Mouse (Mus musculus) MEL (cell line): ENCODE measurements around the gene Rab37. TPM values are rescaled to one million over a fixed set of nuclear protein-coding genes. Genes with fewer than 3 reads are reported as not detected.

Source experiments
- DNase-seq: peaks from one replicate; pipeline ENCODE4 v3.0.0; 2011; ENCODE audit warnings: low read depth, low spot score
- H3K27ac ChIP-seq: 2 replicates; pipeline ENCODE4 v1.5.1; 2012; ENCODE audit warnings: low read depth, mild to moderate bottlenecking, control low read depth, low read length, moderate library complexity; ENCODE audit not compliant: control insufficient read depth
- H3K27me3 ChIP-seq, 2 experiments: fragments of 150-350 bp in 1 of 2; sonication (generic) in 1 of 2; 2 replicates each; pipeline ENCODE4 v1.6.1; 2012; ENCODE audit warnings: low read length in 2 of 2, mild to moderate bottlenecking in 2 of 2, improper control_type of control experiment in 1 of 2, moderate library complexity in 1 of 2; ENCODE audit not compliant: insufficient read depth in 2 of 2, control insufficient read depth in 1 of 2
- H3K36me3 ChIP-seq, 2 experiments: 2 replicates each; pipeline ENCODE4 v1.6.1; 2012 to 2014; ENCODE audit warnings: low read length in 2 of 2, improper control_type of control experiment in 1 of 2, inconsistent platforms in 1 of 2, mild to moderate bottlenecking in 1 of 2; ENCODE audit not compliant: insufficient read depth in 2 of 2, control insufficient read depth in 1 of 2
- H3K4me1 ChIP-seq, 2 experiments: fragments of 150-350 bp in 1 of 2; sonication (generic) in 1 of 2; 2 replicates each; pipeline ENCODE4 v1.6.1; 2012; ENCODE audit warnings: low read length in 2 of 2, improper control_type of control experiment in 1 of 2, mild to moderate bottlenecking in 1 of 2; ENCODE audit not compliant: insufficient read depth in 2 of 2, control insufficient read depth in 1 of 2
- H3K4me3 ChIP-seq, 2 experiments: fragments of 150-350 bp in 1 of 2; sonication (generic) in 1 of 2; 2 replicates each; pipeline ENCODE4 v1.5.1; 2012; ENCODE audit warnings: low read depth in 2 of 2, low read length in 2 of 2, mild to moderate bottlenecking in 2 of 2, moderate library complexity in 2 of 2, control low read depth in 1 of 2, improper control_type of control experiment in 1 of 2; ENCODE audit not compliant: control insufficient read depth in 1 of 2, insufficient read depth in 1 of 2
- H3K79me2 ChIP-seq: 2 replicates; pipeline ENCODE4 v1.6.1; 2012; ENCODE audit warnings: mild to moderate bottlenecking, low read length, moderate library complexity; ENCODE audit not compliant: control insufficient read depth, poor library complexity, insufficient read depth
- H3K9ac ChIP-seq: 2 replicates; pipeline ENCODE4 v1.6.1; 2012; ENCODE audit warnings: low read depth, mild to moderate bottlenecking, control low read depth, low read length, moderate library complexity; ENCODE audit not compliant: control insufficient read depth, poor library complexity, severe bottlenecking
- H3K9me3 ChIP-seq: fragments of 150-350 bp; sonication (generic); replicated peaks from 2 replicates; pipeline ENCODE4 v1.6.1; 2012; ENCODE audit warnings: mild to moderate bottlenecking, low read length, improper control_type of control experiment, moderate library complexity; ENCODE audit not compliant: insufficient read depth
- BHLHE40 ChIP-seq: IDR thresholded peaks from 2 replicates; pipeline ENCODE4 v1.6.1; 2012; ENCODE audit warnings: low read depth, mild to moderate bottlenecking, inconsistent platforms, low read length, improper control_type of control experiment, borderline replicate concordance
- CHD2 ChIP-seq: IDR thresholded peaks from 2 replicates; pipeline ENCODE4 v1.6.1; 2011; ENCODE audit warnings: low read length, improper control_type of control experiment
- CTCF ChIP-seq, 3 experiments: IDR thresholded peaks in 2 of 3; conservative IDR thresholded peaks in 1 of 3; 2 replicates each; pipeline ENCODE4 v1.5.1; 2011 to 2012; ENCODE audit warnings: low read length in 3 of 3, low read depth in 2 of 3, mild to moderate bottlenecking in 2 of 3, improper control_type of control experiment in 1 of 3, inconsistent platforms in 1 of 3, mixed read lengths in 1 of 3, moderate library complexity in 1 of 3; ENCODE audit not compliant: control insufficient read depth in 1 of 3, insufficient read depth in 1 of 3, poor library complexity in 1 of 3, severe bottlenecking in 1 of 3
- E2F4 ChIP-seq: IDR thresholded peaks from 2 replicates; pipeline ENCODE4 v1.6.1; 2011; ENCODE audit warnings: low read depth, low read length, improper control_type of control experiment, borderline replicate concordance
- ELF1 ChIP-seq: IDR thresholded peaks from 2 replicates; pipeline ENCODE4 v1.6.1; 2014; ENCODE audit warnings: low read depth, mild to moderate bottlenecking, inconsistent platforms, low read length, improper control_type of control experiment, moderate library complexity
- EP300 ChIP-seq, 2 experiments: IDR thresholded peaks; 2 replicates each; pipeline ENCODE4 v1.6.1; 2011; ENCODE audit warnings: improper control_type of control experiment in 2 of 2, low read length in 2 of 2, low read depth in 1 of 2, mild to moderate bottlenecking in 1 of 2
- ETS1 ChIP-seq: IDR thresholded peaks from 2 replicates; pipeline ENCODE4 v1.6.1; 2012; ENCODE audit warnings: low read depth, mild to moderate bottlenecking, inconsistent platforms, low read length, improper control_type of control experiment, moderate library complexity
- GABPA ChIP-seq: IDR thresholded peaks from 2 replicates; pipeline ENCODE4 v1.6.1; 2012; ENCODE audit warnings: low read depth, mild to moderate bottlenecking, inconsistent platforms, low read length, improper control_type of control experiment, moderate library complexity
- HCFC1 ChIP-seq: IDR thresholded peaks from 2 replicates; pipeline ENCODE4 v1.6.1; 2012; ENCODE audit warnings: low read depth, mild to moderate bottlenecking, inconsistent platforms, low read length, improper control_type of control experiment, moderate library complexity
- JUND ChIP-seq: IDR thresholded peaks from 2 replicates; pipeline ENCODE4 v1.6.1; 2011; ENCODE audit warnings: low read depth, mild to moderate bottlenecking, improper control_type of control experiment, low read length
- KAT2A ChIP-seq: conservative IDR thresholded peaks from 2 replicates; pipeline ENCODE4 v1.6.1; 2012; ENCODE audit warnings: low read depth, low read length, improper control_type of control experiment, inconsistent platforms
- MAFK ChIP-seq: IDR thresholded peaks from 2 replicates; pipeline ENCODE4 v1.6.1; 2011; ENCODE audit warnings: low read depth, mild to moderate bottlenecking, low read length, improper control_type of control experiment, borderline replicate concordance
- MAX ChIP-seq: IDR thresholded peaks from 2 replicates; pipeline ENCODE4 v1.6.1; 2011; ENCODE audit warnings: low read length, improper control_type of control experiment
- MAZ ChIP-seq: IDR thresholded peaks from 2 replicates; pipeline ENCODE4 v1.6.1; 2012; ENCODE audit warnings: low read depth, mild to moderate bottlenecking, inconsistent platforms, low read length, improper control_type of control experiment
- MEF2A ChIP-seq: IDR thresholded peaks from 2 replicates; pipeline ENCODE4 v1.6.1; 2014; ENCODE audit warnings: low read depth, mild to moderate bottlenecking, inconsistent platforms, low read length, improper control_type of control experiment; ENCODE audit not compliant: poor library complexity, insufficient replicate concordance, severe bottlenecking; ENCODE audit errors: extremely low read depth
- MXI1 ChIP-seq: IDR thresholded peaks from 2 replicates; pipeline ENCODE4 v1.6.1; 2011; ENCODE audit warnings: mild to moderate bottlenecking, low read depth, low read length, improper control_type of control experiment
- MYB ChIP-seq: IDR thresholded peaks from 2 replicates; pipeline ENCODE4 v1.6.1; 2011; ENCODE audit warnings: mild to moderate bottlenecking, low read depth, low read length, improper control_type of control experiment
- NELFE ChIP-seq: IDR thresholded peaks from 2 replicates; pipeline ENCODE4 v1.6.1; 2011; ENCODE audit warnings: low read depth, low read length, improper control_type of control experiment
- NRF1 ChIP-seq: IDR thresholded peaks from 2 replicates; pipeline ENCODE4 v1.6.1; 2014; ENCODE audit warnings: low read depth, mild to moderate bottlenecking, inconsistent platforms, low read length, improper control_type of control experiment, moderate library complexity; ENCODE audit not compliant: poor library complexity, insufficient read depth, severe bottlenecking
- POLR2A ChIP-seq, 2 experiments: IDR thresholded peaks; 2 replicates each; pipeline ENCODE4 v1.6.1; 2011 to 2012; ENCODE audit warnings: low read length in 2 of 2, mild to moderate bottlenecking in 2 of 2, control low read depth in 1 of 2, improper control_type of control experiment in 1 of 2, low read depth in 1 of 2, moderate library complexity in 1 of 2; ENCODE audit not compliant: control insufficient read depth in 1 of 2, insufficient read depth in 1 of 2, poor library complexity in 1 of 2
- POLR2AphosphoS2 ChIP-seq: IDR thresholded peaks from 2 replicates; pipeline ENCODE4 v1.6.1; 2011; ENCODE audit warnings: low read length, improper control_type of control experiment
- POLR2AphosphoS5 ChIP-seq: IDR thresholded peaks from 2 replicates; pipeline ENCODE4 v1.6.1; 2012; ENCODE audit warnings: low read depth, borderline replicate concordance, mild to moderate bottlenecking, inconsistent platforms, low read length, moderate library complexity, mixed read lengths
- RAD21 ChIP-seq: IDR thresholded peaks from 2 replicates; pipeline ENCODE4 v1.6.1; 2011; ENCODE audit warnings: mild to moderate bottlenecking, low read depth, low read length, improper control_type of control experiment
- RCOR1 ChIP-seq: IDR thresholded peaks from 2 replicates; pipeline ENCODE4 v1.6.1; 2012; ENCODE audit warnings: low read depth, mild to moderate bottlenecking, inconsistent platforms, low read length, improper control_type of control experiment
- SIN3A ChIP-seq: IDR thresholded peaks from 2 replicates; pipeline ENCODE4 v1.6.1; 2012; ENCODE audit warnings: low read length, improper control_type of control experiment, inconsistent platforms
- SMC3 ChIP-seq: IDR thresholded peaks from 2 replicates; pipeline ENCODE4 v1.6.1; 2011; ENCODE audit warnings: low read depth, low read length, improper control_type of control experiment
- TAL1 ChIP-seq: IDR thresholded peaks from 2 replicates; pipeline ENCODE4 v1.6.1; 2012; ENCODE audit warnings: mild to moderate bottlenecking, inconsistent platforms, low read length, moderate library complexity, mixed read lengths
- TBP ChIP-seq: IDR thresholded peaks from 2 replicates; pipeline ENCODE4 v1.8.0; 2011; ENCODE audit warnings: low read depth, low read length, improper control_type of control experiment
- TCF12 ChIP-seq: IDR thresholded peaks from 2 replicates; pipeline ENCODE4 v1.6.1; 2014; ENCODE audit warnings: low read depth, mild to moderate bottlenecking, inconsistent platforms, low read length, improper control_type of control experiment, moderate library complexity
- UBTF ChIP-seq: IDR thresholded peaks from 2 replicates; pipeline ENCODE4 v1.6.1; 2012; ENCODE audit warnings: low read depth, mild to moderate bottlenecking, inconsistent platforms, low read length, improper control_type of control experiment, moderate library complexity, borderline replicate concordance; ENCODE audit not compliant: insufficient read depth
- USF1 ChIP-seq: IDR thresholded peaks from 2 replicates; pipeline ENCODE4 v1.6.1; 2014; ENCODE audit warnings: low read depth, mild to moderate bottlenecking, inconsistent platforms, low read length, improper control_type of control experiment, moderate library complexity
- ZC3H11A ChIP-seq: IDR thresholded peaks from 2 replicates; pipeline ENCODE4 v1.6.1; 2012; ENCODE audit warnings: low read depth, mild to moderate bottlenecking, inconsistent platforms, low read length, improper control_type of control experiment
- ZKSCAN1 ChIP-seq: IDR thresholded peaks from 2 replicates; pipeline ENCODE4 v1.6.1; 2012; ENCODE audit warnings: low read depth, mild to moderate bottlenecking, inconsistent platforms, low read length, improper control_type of control experiment, moderate library complexity
- ZMIZ1 ChIP-seq: IDR thresholded peaks from 2 replicates; pipeline ENCODE4 v1.6.1; 2012; ENCODE audit warnings: low read depth, mild to moderate bottlenecking, inconsistent platforms, low read length, improper control_type of control experiment, moderate library complexity
- ZNF384 ChIP-seq: IDR thresholded peaks from 2 replicates; pipeline ENCODE4 v1.6.1; 2012; ENCODE audit warnings: low read depth, mild to moderate bottlenecking, inconsistent platforms, low read length, improper control_type of control experiment
- polyA plus RNA-seq, 2 experiments: library from polyadenylated mRNA; stranded (reverse) in 1 of 2; unstranded in 1 of 2; fragments of >175 nt in 1 of 2; fragments of >200 nt in 1 of 2; gene quantifications; 2 replicates each; pipeline versions ENCODE4 v1.2.1 to v1.2.4; 2012; ENCODE audit warnings: low replicate concordance in 2 of 2, low read depth in 1 of 2; ENCODE audit not compliant: insufficient read length in 2 of 2, insufficient read depth in 1 of 2, missing spikeins in 1 of 2
- total RNA-seq: library from RNA; depleted of rRNA; stranded (reverse); fragments of 300-350 nt; gene quantifications from 2 replicates; pipeline ENCODE4 v1.2.3, GENCODE M21; 2012

Rab37 gene
- total and polyA plus RNA-seq, 3 experiments: 14.6 to 20.6 TPM; not detected in 1

DNA sequence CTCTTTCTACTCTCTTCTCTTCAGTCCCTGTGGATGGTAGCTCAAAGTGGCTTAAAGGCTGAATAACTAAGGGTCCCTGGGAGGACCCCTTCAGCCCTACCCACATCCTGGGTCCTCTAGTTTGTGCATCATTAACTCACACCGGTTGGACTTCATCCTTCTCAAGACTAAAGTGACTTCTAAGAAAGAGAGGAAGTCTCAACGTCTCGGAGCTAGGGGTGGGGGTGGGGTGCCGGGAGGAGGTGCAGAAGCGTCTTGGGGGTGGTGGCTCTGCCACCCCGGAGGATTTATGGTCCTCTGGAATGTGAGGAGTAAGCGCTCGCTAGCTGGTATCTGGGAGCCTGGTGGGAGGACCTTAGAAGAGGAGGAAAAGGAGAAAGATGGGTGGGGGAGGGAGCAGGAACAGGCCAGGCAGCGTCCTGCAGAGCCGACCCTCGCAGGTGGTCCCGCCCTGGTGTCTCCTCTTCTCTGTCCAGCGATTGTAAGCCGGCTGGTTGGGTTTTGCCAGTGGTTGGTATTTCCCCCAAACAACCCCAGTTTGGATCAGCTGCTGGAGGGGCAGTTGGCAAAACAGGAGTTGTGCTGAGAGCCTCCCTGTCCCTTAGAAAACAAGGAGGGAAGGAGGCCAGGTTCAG is 73.2 kb downstream of the Rab37 start:
- peaks cover 0 to 32% of the 10 kb centered on the region in 2 experiments for H3K4me1 ChIP-seq
- no peaks in the 10 kb centered on the region for H3K9me3 ChIP-seq
- peak overlapping the region; percentile 82 to 94 for H3K4me3 ChIP-seq
- H3K36me3 ChIP-seq: peaks cover 3 to 16% of the 10 kb centered on the region in 2 experiments
- peaks cover 40% of the 10 kb centered on the region for H3K79me2 ChIP-seq
- peak overlapping the region; percentile 1; the same call in 1 of the 2 replicates for H3K27ac ChIP-seq
- peak overlapping the region; percentile 90 for H3K9ac ChIP-seq
- peak; percentile 84 for DNase-seq
- no peaks in the 10 kb centered on the region for H3K27me3 ChIP-seq
- TF ChIP-seq TBP (peak; percentile 67; the same call in 1 of the 2 replicates), MXI1 (peak; percentile 26; the same call in 1 of the 2 replicates), MAZ (peak; percentile 88), MYB (no peak), ZNF384 (no peak), POLR2AphosphoS2 (no peak), TCF12 (0 out of 2 replicates have a peak, but pooled peaks have one; percentile 12), JUND (no peak), CTCF (IDR thresholded peaks at IDR 0.05 in 2 of 3, conservative IDR thresholded peaks at IDR 0.05 in 1 of 3; ENCODE audit: control insufficient read depth in 1 of 3, insufficient read depth in 1 of 3, low read depth in 2 of 3, low read length in 3 of 3, poor library complexity in 1 of 3, severe bottlenecking in 1 of 3) (no peak), GABPA (no peak), KAT2A (no peak), BHLHE40 (peak; percentile 17; the same call in 1 of the 2 replicates), ZC3H11A (no peak), POLR2AphosphoS5 (no peak), HCFC1 (peak; percentile 54; the same call in 1 of the 2 replicates), SMC3 (peak; percentile 15; the same call in 1 of the 2 replicates), NELFE (peak; percentile 33; the same call in 1 of the 2 replicates), UBTF (0 out of 2 replicates have a peak, but pooled peaks have one; percentile 24), EP300 (IDR thresholded peaks at IDR 0.05; ENCODE audit: low read depth in 1 of 2, low read length in 2 of 2) (peak in 1 of 2 experiments; percentile 61; a peak in 2 of 4 replicates), MAFK (no peak), USF1 (no peak), SIN3A (peak; percentile 80), RAD21 (no peak), TAL1 (no peak), RCOR1 (peak; percentile 30; the same call in 1 of the 2 replicates), ELF1 (no peak; the same call in 1 of the 2 replicates), POLR2A (IDR thresholded peaks at IDR 0.05; ENCODE audit: control insufficient read depth in 1 of 2, insufficient read depth in 1 of 2, low read depth in 1 of 2, low read length in 2 of 2, poor library complexity in 1 of 2) (peak; percentile 18 to 61; a peak in 2 of 4 replicates), ZMIZ1 (0 out of 2 replicates have a peak, but pooled peaks have one; percentile 40), MEF2A (no peak), NRF1 (no peak), E2F4 (no peak), CHD2 (peak; percentile 73), ETS1 (peak; percentile 23; the same call in 1 of the 2 replicates), ZKSCAN1 (no peak), MAX (no peak)
